Mouse (Mus musculus) heart, embryonic 14.5 days (tissue): Measurements from ENCODE around the gene Jagn1. TPM values are rescaled to one million over a fixed set of nuclear protein-coding genes. Genes with fewer than 3 reads are reported as not detected.

Experiments
- ATAC-seq: fragments of 200-750 bp; cut with Nextera tagmentation; 2 replicates; pipeline ENCODE4 v1.8.0; 2017; ENCODE audit warnings: low read depth, moderate TSS enrichment; ENCODE audit not compliant: insufficient number of reproducible peaks, insufficient read depth, low FRiP score
- H3K27ac ChIP-seq, 2 experiments: fragments of 200-500 bp in 1 of 2; fragments of 300-500 bp in 1 of 2; sonication (generic) in 1 of 2; replicated peaks in 1 of 2; 2 replicates each; pipeline ENCODE4 v1.5.1; 2012 to 2014; ENCODE audit warnings: low read depth in 2 of 2, low read length in 2 of 2, control low read depth in 1 of 2, mild to moderate bottlenecking in 1 of 2, mixed read lengths in 1 of 2; ENCODE audit not compliant: control insufficient read depth in 1 of 2, insufficient read depth in 1 of 2
- H3K27me3 ChIP-seq: fragments of 300-500 bp; sonication (generic); 2 replicates; pipeline ENCODE4 v1.6.1; 2014; ENCODE audit warnings: mild to moderate bottlenecking, low read length, control low read depth; ENCODE audit not compliant: control insufficient read depth, insufficient read depth
- H3K36me3 ChIP-seq: fragments of 300-500 bp; sonication (generic); 2 replicates; pipeline ENCODE4 v1.6.1; 2014; ENCODE audit warnings: mild to moderate bottlenecking, control low read depth, low read length, mixed read lengths; ENCODE audit not compliant: control insufficient read depth, insufficient read depth
- H3K4me1 ChIP-seq, 2 experiments: fragments of 200-500 bp in 1 of 2; fragments of 300-500 bp in 1 of 2; sonication (generic) in 1 of 2; 2 replicates each; pipeline ENCODE4 v1.6.1; 2012 to 2014; ENCODE audit warnings: low read length in 2 of 2, control low read depth in 1 of 2, mixed read lengths in 1 of 2; ENCODE audit not compliant: control insufficient read depth in 2 of 2, insufficient read depth in 2 of 2
- H3K4me2 ChIP-seq: fragments of 300-500 bp; sonication (generic); 2 replicates; pipeline ENCODE4 v1.6.1; 2014; ENCODE audit warnings: mild to moderate bottlenecking, low read length
- H3K4me3 ChIP-seq, 2 experiments: fragments of 200-500 bp in 1 of 2; fragments of 300-500 bp in 1 of 2; sonication (generic) in 1 of 2; 2 replicates each; pipeline ENCODE4 v1.5.1; 2012 to 2014; ENCODE audit warnings: low read length in 2 of 2, mild to moderate bottlenecking in 2 of 2, control low read depth in 1 of 2, low read depth in 1 of 2, moderate library complexity in 1 of 2; ENCODE audit not compliant: control insufficient read depth in 1 of 2, insufficient read depth in 1 of 2
- H3K9ac ChIP-seq: fragments of 300-500 bp; sonication (generic); 2 replicates; pipeline ENCODE4 v1.6.1; 2014; ENCODE audit warnings: mild to moderate bottlenecking, low read length
- H3K9me3 ChIP-seq: fragments of 300-500 bp; sonication (generic); 2 replicates; pipeline ENCODE4 v1.6.1; 2016; ENCODE audit warnings: low read length, control low read depth; ENCODE audit not compliant: control insufficient read depth
- WGBS: fragments of 180-500 bp; shearing (Covaris S2); extraction: QIAGEN DNeasy Blood & Tissue Kit; methylation state at CpG from one replicate; pipeline ENCODE4 v1.1.7; 2014; 5-methylcytosine and 5-hydroxymethylcytosine counted together
- polyA plus RNA-seq: library from polyadenylated mRNA; unstranded; fragments of >200 nt; fragmentation: Nextera tagmentation; extraction: Ambion mirVana; gene quantifications from 2 replicates; pipeline ENCODE4 v1.2.1, GENCODE M21; 2014

Gene Jagn1
- 54.2 and 57.5 TPM in 2 replicates for polyA plus RNA-seq

- WGBS = under 1% methylated on average over 45 of the region's 45 CpGs
- no peaks in the 10 kb centered on the region for H3K9me3 ChIP-seq
- ATAC-seq = peak; percentile 85
- peak within 1 kb of the TSS; percentile 85 for H3K4me2 ChIP-seq
- H3K4me3 ChIP-seq = peak within 1 kb of the TSS; percentile 86 to 96
- H3K9ac ChIP-seq = peak within 1 kb of the TSS; percentile 92
- no peaks in the 10 kb centered on the region for H3K27me3 ChIP-seq
- peaks cover 19% of the 10 kb centered on the region for H3K36me3 ChIP-seq
- H3K4me1 ChIP-seq = peaks cover 7 to 11% of the 10 kb centered on the region in 2 experiments; a peak in 3 of 4 replicates
- peak within 1 kb of the TSS; percentile 46 to 60; a peak in 3 of 4 replicates for H3K27ac ChIP-seq
Observed at GRCm38 (mm10) chr6:113442442-113443090, at the start of gene Jagn1. Gene Jagn1 (plus strand): TSS chr6:113442569.

GRCm38 (mm10) chr6:113393951-113394350 is 48.4 kb upstream of the Jagn1 start:
- ATAC-seq = no peak
- Histone ChIP-seq H3K36me3 (peaks cover 29% of the 10 kb centered on the region), H3K4me1 (peaks cover 4 to 12% of the 10 kb centered on the region in 2 experiments), H3K9ac (no peak overlapping the region), H3K9me3 (no peaks in the 10 kb centered on the region), H3K27ac (no peak overlapping the region), H3K4me3 (no peak overlapping the region), H3K4me2 (no peak overlapping the region), H3K27me3 (no peaks in the 10 kb centered on the region)
- 80% methylated on average over 6 of the region's 6 CpGs for WGBS

- no peak overlapping the region for H3K27ac ChIP-seq
- no peak overlapping the region for H3K4me2 ChIP-seq
- no peak overlapping the region for H3K4me3 ChIP-seq
- no peaks in the 10 kb centered on the region for H3K27me3 ChIP-seq
- WGBS = 90% methylated on average over 11 of the region's 11 CpGs
- peaks cover 20% of the 10 kb centered on the region for H3K36me3 ChIP-seq
- no peak overlapping the region for H3K9ac ChIP-seq
- peaks cover 4 to 12% of the 10 kb centered on the region in 2 experiments for H3K4me1 ChIP-seq
- no peak for ATAC-seq
- H3K9me3 ChIP-seq = no peaks in the 10 kb centered on the region
Observed at GRCm38 (mm10) chr6:113394811-113395210, 47.6 kb upstream of the Jagn1 start.

- Histone ChIP-seq H3K4me3 (no peak overlapping the region), H3K4me2 (no peak overlapping the region), H3K4me1 (peaks cover 4 to 12% of the 10 kb centered on the region in 2 experiments), H3K9me3 (no peaks in the 10 kb centered on the region), H3K9ac (no peak overlapping the region), H3K27me3 (no peaks in the 10 kb centered on the region), H3K27ac (no peak overlapping the region), H3K36me3 (peaks cover 13% of the 10 kb centered on the region)
- ATAC-seq = no peak
- 91% methylated on average over 6 of the region's 6 CpGs for WGBS
Observed at GRCm38 (mm10) chr6:113395501-113395900, 46.9 kb upstream of the Jagn1 start.

GRCm38 (mm10) chr6:113396270-113397030 is 45.9 kb upstream of the Jagn1 start:
- Histone ChIP-seq H3K9me3 (no peaks in the 10 kb centered on the region), H3K4me2 (no peak overlapping the region), H3K36me3 (peaks cover 7% of the 10 kb centered on the region; the same call in 1 of the 2 replicates), H3K9ac (no peak overlapping the region), H3K27ac (no peak overlapping the region), H3K4me1 (peaks cover 4 to 12% of the 10 kb centered on the region in 2 experiments), H3K4me3 (no peak overlapping the region), H3K27me3 (no peaks in the 10 kb centered on the region)
- WGBS = 87% methylated on average over 10 of the region's 10 CpGs
- ATAC-seq = no peak

GRCm38 (mm10) chr6:113402094-113402493 is 40.3 kb upstream of the Jagn1 start:
- ATAC-seq = no peak
- H3K9me3 ChIP-seq = no peaks in the 10 kb centered on the region
- H3K4me1 ChIP-seq = no peaks in the 10 kb centered on the region
- 0 out of 2 replicates have a peak, but pooled peaks cover 9% of the 10 kb centered on the region for H3K36me3 ChIP-seq
- H3K4me3 ChIP-seq = no peak overlapping the region
- no peak overlapping the region for H3K9ac ChIP-seq
- 85% methylated on average over 13 of the region's 13 CpGs for WGBS
- H3K4me2 ChIP-seq = no peak overlapping the region
- no peak overlapping the region for H3K27ac ChIP-seq
- H3K27me3 ChIP-seq = no peaks in the 10 kb centered on the region

- H3K36me3 ChIP-seq = peaks cover 17% of the 10 kb centered on the region; the same call in 1 of the 2 replicates
- H3K27ac ChIP-seq = no peak overlapping the region
- no peak overlapping the region for H3K9ac ChIP-seq
- H3K27me3 ChIP-seq = no peaks in the 10 kb centered on the region
- ATAC-seq = no peak
- H3K4me1 ChIP-seq = no peaks in the 10 kb centered on the region
- no peak overlapping the region for H3K4me2 ChIP-seq
- no peaks in the 10 kb centered on the region for H3K9me3 ChIP-seq
- no peak overlapping the region for H3K4me3 ChIP-seq
- WGBS = 68% methylated on average over 12 of the region's 12 CpGs
Observed at GRCm38 (mm10) chr6:113404649-113405448, 37.5 kb upstream of the Jagn1 start.
